In genomic region chr12:80729758-80730530, GRCm38 (mm10) we compare ENCODE assay signal across 11 mouse cellular contexts. TPM values are rescaled to one million over a fixed set of nuclear protein-coding genes. Genes with fewer than 3 reads are reported as not detected.
A peak's percentile ranks its signal among the peaks of the same experiment; 100 is the strongest.
DNase-seq lines count a peak whose midpoint lies in the region; ATAC-seq and TF ChIP-seq lines count a peak whose summit lies in the region.
"Had no signal": no experiment of that assay in that cellular context is flagged by ENCODE, and none has a peak within 500 bp of the region (broad histone marks: within the 10 kb centered on the region; RNA-seq: fewer than 3 reads in every experiment).

No protein-coding gene starts in this region.

- ATAC-seq in hindbrain, embryonic 15.5 days (ENCODE audit: low FRiP score, low read depth) = peak; percentile 12; the same call in 1 of the 2 replicates
- ATAC-seq in hindbrain, postnatal 0 days = no peak
- peak; percentile 69 for ATAC-seq in lung, embryonic 14.5 days (ENCODE audit: insufficient read depth)

- H3K9me3 ChIP-seq in hindbrain, embryonic 15.5 days = no peaks in the 10 kb centered on the region
- no peaks in the 10 kb centered on the region for H3K9me3 ChIP-seq in hindbrain, postnatal 0 days (ENCODE audit: low read length)
- H3K9me3 ChIP-seq in lung, embryonic 14.5 days (ENCODE audit: low read depth, low read length) = no peaks in the 10 kb centered on the region
- H3K9me3 ChIP-seq: heart, embryonic 13.5 days had no signal

- H3K27ac ChIP-seq in hindbrain, embryonic 15.5 days (replicated peaks) = no peak overlapping the region
- H3K27ac ChIP-seq in hindbrain, postnatal 0 days = no peak overlapping the region
- H3K27ac ChIP-seq in lung, embryonic 14.5 days (ENCODE audit: low read depth) = no peak overlapping the region
- H3K27ac ChIP-seq: heart, embryonic 13.5 days; left cerebral cortex, adult 2 months; macrophage had no signal

- 87% methylated on average over 12 of the region's 12 CpGs for WGBS in hindbrain, embryonic 15.5 days
- 78% methylated on average over 12 of the region's 12 CpGs for WGBS in hindbrain, postnatal 0 days
- WGBS in lung, embryonic 14.5 days = 56% methylated on average over 12 of the region's 12 CpGs

- no peaks in the 10 kb centered on the region for H3K36me3 ChIP-seq in hindbrain, embryonic 15.5 days
- no peaks in the 10 kb centered on the region for H3K36me3 ChIP-seq in hindbrain, postnatal 0 days (ENCODE audit: insufficient read depth, low read length)
- H3K36me3 ChIP-seq in lung, embryonic 14.5 days (ENCODE audit: insufficient read depth) = no peaks in the 10 kb centered on the region
- H3K36me3 ChIP-seq: heart, embryonic 13.5 days had no signal

- H3K4me2 ChIP-seq in hindbrain, embryonic 15.5 days = no peak overlapping the region
- H3K4me2 ChIP-seq in hindbrain, postnatal 0 days (ENCODE audit: low read depth, low read length) = no peak overlapping the region
- no peak overlapping the region for H3K4me2 ChIP-seq in lung, embryonic 14.5 days

- DNase-seq in hindbrain, postnatal 0 days (ENCODE audit: low spot score) = no peak
- peak; percentile 42 for DNase-seq in right cerebral cortex, postnatal 4 days
- no peak for DNase-seq in right cerebral cortex, postnatal 25 days
- peak; percentile 69 for DNase-seq in lung, embryonic 14.5 days
- no peak for DNase-seq in heart, adult 9 months (ENCODE audit: low spot score in 2 of 2)
- DNase-seq in urinary bladder, adult 18-20 months (ENCODE audit: low spot score in 2 of 2) = no peak
- DNase-seq in cerebellum, postnatal 4 days (ENCODE audit: low spot score in 2 of 2) = no peak

- no peaks in the 10 kb centered on the region for H3K27me3 ChIP-seq in hindbrain, embryonic 15.5 days
- H3K27me3 ChIP-seq in hindbrain, postnatal 0 days (ENCODE audit: insufficient read depth, low read length) = no peaks in the 10 kb centered on the region
- no peaks in the 10 kb centered on the region for H3K27me3 ChIP-seq in lung, embryonic 14.5 days (ENCODE audit: insufficient read depth, low read length)

- no peak for TF ChIP-seq CTCF in hindbrain, postnatal 0 days (IDR thresholded peaks at IDR 0.05; ENCODE audit: low read depth)
- TF ChIP-seq CTCF in lung, embryonic 14.5 days (IDR thresholded peaks at IDR 0.05; ENCODE audit: low read depth) = no peak

- no peaks in the 10 kb centered on the region for H3K4me1 ChIP-seq in hindbrain, embryonic 15.5 days (replicated peaks)
- no peaks in the 10 kb centered on the region for H3K4me1 ChIP-seq in hindbrain, postnatal 0 days (ENCODE audit: insufficient read depth, low read length)
- H3K4me1 ChIP-seq in lung, embryonic 14.5 days (ENCODE audit: insufficient read depth) = no peaks in the 10 kb centered on the region
- H3K4me1 ChIP-seq: heart, embryonic 13.5 days had no signal

- H3K9ac ChIP-seq in hindbrain, embryonic 15.5 days = no peak overlapping the region
- H3K9ac ChIP-seq in hindbrain, postnatal 0 days (replicated peaks; ENCODE audit: low read length) = no peak overlapping the region
- H3K9ac ChIP-seq in lung, embryonic 14.5 days = no peak overlapping the region
- H3K9ac ChIP-seq: heart, embryonic 13.5 days had no signal

- H3K4me3 ChIP-seq in hindbrain, embryonic 15.5 days = no peak overlapping the region
- H3K4me3 ChIP-seq in hindbrain, postnatal 0 days (ENCODE audit: low read length) = no peak overlapping the region
- H3K4me3 ChIP-seq in lung, embryonic 14.5 days (ENCODE audit: low read depth, low read length) = no peak overlapping the region
- H3K4me3 ChIP-seq: heart, embryonic 13.5 days; left cerebral cortex, adult 2 months had no signal

RNA-seq across cellular contexts. Expression of gene Ccdc177, which starts 30.5 kb away (rescaled TPM):
- 4.0 and 4.4 TPM in 2 replicates for polyA plus RNA-seq in hindbrain, embryonic 15.5 days (2015; fragmentation: Nextera tagmentation; extraction: Ambion mirVana)
- total RNA-seq in hindbrain, postnatal 0 days (2014; rRNA removed) = 18.6 and 23.7 TPM in 2 replicates
- 1.8 and 2.0 TPM in 2 replicates for polyA plus RNA-seq in hindbrain, postnatal 0 days (2015; fragmentation: Nextera tagmentation; extraction: Ambion mirVana)
- 0.04 and 0.11 TPM in 2 replicates for polyA plus RNA-seq in lung, embryonic 14.5 days (2014; fragmentation: Nextera tagmentation; extraction: Ambion mirVana)
- polyA plus RNA-seq: heart, embryonic 13.5 days; macrophage had no signal

RNA-seq across cellular contexts. Expression of gene Plekhd1, which starts 37.6 kb away (rescaled TPM):
- 6.4 and 6.5 TPM in 2 replicates for polyA plus RNA-seq in hindbrain, embryonic 15.5 days (2015; fragmentation: Nextera tagmentation; extraction: Ambion mirVana)
- total RNA-seq in hindbrain, postnatal 0 days (2014; rRNA removed) = 7.1 and 9.8 TPM in 2 replicates
- polyA plus RNA-seq in hindbrain, postnatal 0 days (2015; fragmentation: Nextera tagmentation; extraction: Ambion mirVana) = 6.6 and 7.2 TPM in 2 replicates
- 2.7 and 4.6 TPM in 2 replicates for polyA plus RNA-seq in lung, embryonic 14.5 days (2014; fragmentation: Nextera tagmentation; extraction: Ambion mirVana)
- polyA plus RNA-seq: macrophage had no signal

Comparison
In these comparisons a context has a peak if more than half of its experiments do, and no peak if none do; other contexts are left out.
1. DNase-seq: peak in right cerebral cortex, postnatal 4 days (single experiment) and lung, embryonic 14.5 days (single experiment); none in hindbrain, postnatal 0 days (single experiment), right cerebral cortex, postnatal 25 days (single experiment), heart, adult 9 months (0 of 2), urinary bladder, adult 18-20 months (0 of 2) and cerebellum, postnatal 4 days (0 of 2).